Mouse (Mus musculus): Measurements from ENCODE around the gene Ifitm5. TPM values are rescaled to one million over a fixed set of nuclear protein-coding genes. Genes with fewer than 3 reads are reported as not detected.

Gene Ifitm5
- total RNA-seq, 2 experiments from 2014 or later = 0.47 to 0.59 TPM

DNA sequence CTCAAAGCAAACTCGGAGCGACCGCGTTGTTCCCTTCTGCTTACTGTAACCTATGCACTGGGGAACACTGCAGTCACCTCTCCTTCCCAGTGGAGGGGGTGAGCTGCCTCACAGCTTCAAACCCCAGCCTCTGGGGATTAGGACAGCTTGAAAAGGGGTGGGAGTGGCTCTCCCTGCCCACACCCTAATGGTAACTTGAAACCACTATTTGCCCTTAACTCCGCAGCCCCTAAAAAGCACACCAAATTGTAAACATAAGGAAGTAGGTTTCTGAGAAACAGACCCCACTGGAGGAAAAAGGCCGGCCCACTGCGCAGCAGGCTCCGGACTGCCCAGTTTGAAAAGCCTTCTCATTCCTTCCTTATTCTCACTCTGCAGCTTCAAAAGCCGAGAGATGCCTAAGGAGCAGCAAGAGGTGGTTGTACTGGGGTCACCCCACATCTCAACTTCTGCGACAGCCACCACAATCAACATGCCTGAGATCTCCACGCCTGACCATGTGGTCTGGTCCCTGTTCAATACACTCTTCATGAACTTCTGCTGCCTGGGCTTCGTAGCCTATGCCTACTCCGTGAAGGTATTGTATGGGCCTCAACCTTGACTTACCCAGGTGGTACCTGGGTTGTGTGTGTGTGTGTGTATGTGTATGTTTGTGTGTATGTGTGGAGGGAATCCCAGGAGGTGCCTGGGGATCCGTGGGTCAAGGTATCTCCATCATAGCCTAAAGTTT is 17.9 kb upstream of the Ifitm5 start:
- DNase-seq (ENCODE audit: low spot score) = no peak
- intact Hi-C loops (cut with DNase I) = loop anchor here (2.0 kb wide), 1 partner anchor 41 kb away; no protein-coding TSS in a partner anchor

DNA sequence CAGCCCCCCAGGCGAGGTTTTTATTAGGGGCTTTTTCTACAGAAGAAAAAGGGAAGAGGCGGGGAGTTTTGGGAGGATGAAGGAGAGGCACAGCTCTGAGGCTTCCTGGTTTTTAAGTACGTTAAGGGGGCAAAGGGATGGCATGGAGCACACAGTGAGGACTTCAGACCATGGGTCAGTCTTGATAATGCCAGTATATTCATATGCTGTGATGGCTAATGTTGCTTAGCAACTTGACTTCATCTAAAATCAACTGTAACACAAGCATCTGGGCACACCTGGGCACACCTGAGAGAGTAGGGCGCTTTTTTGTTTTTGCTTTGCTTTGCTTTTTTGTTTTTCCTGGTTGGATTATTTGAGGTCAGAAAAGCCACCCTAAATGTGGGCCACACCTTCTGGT is 16.8 kb upstream of the Ifitm5 start, which contains the start of gene Ifitm1:
Ifitm1 (plus strand) TSS at position 301 of the 400 bp plus-strand sequence.
- intact Hi-C loops (cut with DNase I) = loop anchor here (2.0 kb wide), 1 partner anchor 42 kb away; no protein-coding TSS in a partner anchor
- no peak for DNase-seq (ENCODE audit: low spot score)

- intact Hi-C loops (cut with DNase I) = no loop called here
- no peak for DNase-seq (ENCODE audit: low spot score)
Observed at GRCm38 (mm10) chr7:140962733-140963132, 12.6 kb upstream of the Ifitm5 start.

DNA sequence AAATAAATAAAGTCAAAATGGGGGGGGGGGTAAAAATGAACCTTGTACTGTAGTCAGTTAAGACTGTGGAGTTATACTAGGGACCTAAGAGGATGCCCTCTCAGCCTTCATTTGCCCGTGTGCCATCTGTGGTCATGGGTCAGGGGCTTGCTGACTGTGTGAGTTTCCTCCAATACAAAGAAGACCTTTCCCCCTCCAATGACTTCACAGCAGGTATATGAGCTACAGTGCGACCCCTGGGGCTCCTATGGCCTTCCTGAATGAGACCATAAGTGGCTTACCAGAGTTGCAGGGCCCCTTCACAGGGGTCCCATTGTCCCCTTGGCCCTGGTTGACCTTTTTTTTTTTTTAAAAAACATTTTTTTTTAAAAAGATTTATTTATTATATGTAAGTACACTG is 11.3 kb upstream of the Ifitm5 start:
- DNase-seq (ENCODE audit: low spot score) = no peak
- intact Hi-C loops (cut with DNase I) = no loop called here

DNA sequence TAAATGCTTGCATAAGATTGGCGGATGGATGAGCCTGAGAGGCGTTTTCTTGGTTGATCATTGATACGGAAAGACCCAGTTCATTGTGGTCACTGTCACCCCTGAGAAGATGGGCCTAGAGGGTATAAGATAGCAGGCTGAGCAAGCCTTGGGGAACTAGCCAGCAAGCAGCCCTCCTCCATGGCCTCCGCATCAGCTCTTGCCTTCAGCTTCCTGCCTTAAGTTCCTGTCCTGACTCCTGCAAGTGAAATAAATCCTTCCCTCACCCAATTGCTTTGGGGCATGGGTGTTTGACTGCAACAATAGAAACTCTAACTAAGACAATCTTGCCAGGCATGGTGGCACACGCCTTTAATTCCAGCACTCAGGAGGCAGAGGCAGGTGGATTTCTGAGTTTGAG is 9.9 kb upstream of the Ifitm5 start:
- intact Hi-C loops (cut with DNase I) = no loop called here
- no peak for DNase-seq (ENCODE audit: low spot score)

- no peak for DNase-seq (ENCODE audit: low spot score)
Observed at GRCm38 (mm10) chr7:140959181-140959901, 9.2 kb upstream of the Ifitm5 start.

DNA sequence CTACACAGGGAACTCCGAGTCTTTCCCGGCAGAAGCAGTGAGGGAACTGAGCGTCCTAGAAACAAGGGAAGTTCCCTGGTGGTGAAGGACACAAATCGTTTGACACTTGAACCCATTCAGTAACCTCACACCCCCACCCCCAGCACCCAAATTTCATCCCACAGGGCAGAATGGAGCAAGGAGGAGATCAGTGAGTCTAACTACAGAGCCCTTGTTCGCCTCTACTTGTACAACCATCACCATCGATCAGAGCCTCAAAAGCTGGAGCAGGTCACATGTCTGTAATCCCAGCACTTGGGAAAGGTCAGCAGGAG is 6.4 kb upstream of the Ifitm5 start:
- intact Hi-C loops (cut with DNase I) = loop anchor here (5.0 kb wide), 1 partner anchor 216 kb away; the partner anchor contains the start of gene Rnh1
- no peak for DNase-seq (ENCODE audit: low spot score)

More at GRCm38 (mm10) chr7:140959181-140959901, 9.2 kb upstream of the Ifitm5 start:
- intact Hi-C loops (cut with DNase I) = loop anchor here (1.0 to 5.0 kb wide), 3 partner anchors 49 to 213 kb away; partner anchors contain the start of gene Rnh1

DNA sequence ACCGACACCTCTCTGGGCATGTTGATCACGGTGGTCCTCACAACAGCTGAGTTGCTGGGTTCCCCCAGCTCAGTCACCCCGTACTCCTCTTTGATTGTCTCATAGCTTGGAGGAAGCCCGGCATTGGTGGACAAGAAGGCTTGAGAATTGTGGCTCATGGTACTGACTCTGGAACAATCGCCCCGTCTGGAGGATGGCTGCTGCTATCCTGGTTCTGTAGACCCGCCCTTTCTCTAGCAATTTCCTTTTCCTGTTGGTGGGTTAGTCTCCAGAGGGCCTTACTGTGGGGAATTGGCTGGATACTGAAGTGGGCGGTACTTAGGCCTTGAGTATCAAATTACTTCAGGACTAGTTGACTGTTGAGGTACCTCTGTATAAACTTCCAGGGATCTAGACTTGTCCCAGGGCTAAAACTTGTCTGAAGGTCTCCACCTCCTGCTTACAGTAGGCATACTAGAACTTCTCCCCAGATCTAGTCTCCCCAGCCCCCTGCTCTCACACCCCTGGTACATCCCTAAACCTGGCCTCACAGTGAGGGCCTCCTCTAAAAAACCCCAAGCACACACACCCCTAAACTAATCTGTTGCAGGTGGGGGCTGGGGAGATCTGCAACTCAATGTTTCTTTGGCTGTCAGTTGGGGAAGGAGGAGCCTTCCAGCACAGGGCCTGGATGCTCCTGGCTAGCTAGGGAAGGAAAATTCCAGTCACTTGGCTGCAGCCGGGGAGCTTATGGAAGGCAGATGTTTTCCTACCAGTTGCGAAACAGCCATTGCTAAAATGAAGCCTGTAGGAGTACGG is 5.9 kb upstream of the Ifitm5 start, which contains the start of the genes Gm45717 and Ifitm2:
Gm45717 (minus strand) TSS at position 180 of the 798 bp plus-strand sequence.
Ifitm2 (minus strand) TSS at position 230 of the 798 bp plus-strand sequence.
- intact Hi-C loops (cut with DNase I) = loop anchor here (5.0 kb wide), 1 partner anchor 216 kb away; the partner anchor contains the start of gene Rnh1
- DNase-seq (ENCODE audit: low spot score) = peak; percentile 84

DNA sequence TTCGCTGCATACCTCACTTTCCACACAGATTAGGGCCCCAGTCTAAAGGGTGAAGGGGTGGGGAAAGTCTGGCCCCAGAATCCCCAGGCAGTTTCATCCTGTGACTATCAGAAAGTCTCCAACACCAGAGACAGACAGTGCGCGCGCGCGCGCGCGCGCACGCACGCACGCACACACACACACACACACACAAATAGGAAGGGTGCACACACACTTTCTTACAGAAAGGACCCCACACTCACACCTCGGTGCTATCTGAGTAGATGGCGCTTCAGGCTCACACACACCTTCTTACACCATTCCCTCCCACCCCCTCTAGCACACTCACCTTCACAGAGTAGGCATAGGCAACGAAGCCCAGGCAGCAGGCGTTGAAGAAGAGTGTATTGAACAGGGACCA is 5.3 kb upstream of the Ifitm5 start:
- intact Hi-C loops (cut with DNase I) = loop anchor here (5.0 kb wide), 1 partner anchor 217 kb away; the partner anchor contains the start of gene Rnh1
- DNase-seq (ENCODE audit: low spot score) = no peak

DNA sequence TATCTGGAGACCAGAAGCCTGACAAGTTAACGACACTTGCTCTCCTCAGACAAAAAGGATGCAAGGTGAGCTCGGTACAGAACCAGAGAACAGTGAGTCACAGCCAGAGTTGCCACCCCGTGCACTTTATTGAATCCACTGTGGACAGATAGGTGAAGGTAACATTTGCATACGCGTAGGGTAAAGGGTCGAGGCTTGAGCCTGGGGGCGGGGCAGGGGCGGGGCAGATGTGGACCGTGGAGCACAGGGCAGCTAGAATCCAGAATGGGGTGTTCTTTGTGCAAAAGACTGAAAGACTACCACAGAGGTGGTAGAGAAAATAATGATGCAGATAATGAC is 4.6 kb upstream of the Ifitm5 start:
- DNase-seq (ENCODE audit: low spot score) = no peak
- intact Hi-C loops (cut with DNase I) = loop anchor here (5.0 kb wide), 1 partner anchor 218 kb away; the partner anchor contains the start of gene Rnh1

DNA sequence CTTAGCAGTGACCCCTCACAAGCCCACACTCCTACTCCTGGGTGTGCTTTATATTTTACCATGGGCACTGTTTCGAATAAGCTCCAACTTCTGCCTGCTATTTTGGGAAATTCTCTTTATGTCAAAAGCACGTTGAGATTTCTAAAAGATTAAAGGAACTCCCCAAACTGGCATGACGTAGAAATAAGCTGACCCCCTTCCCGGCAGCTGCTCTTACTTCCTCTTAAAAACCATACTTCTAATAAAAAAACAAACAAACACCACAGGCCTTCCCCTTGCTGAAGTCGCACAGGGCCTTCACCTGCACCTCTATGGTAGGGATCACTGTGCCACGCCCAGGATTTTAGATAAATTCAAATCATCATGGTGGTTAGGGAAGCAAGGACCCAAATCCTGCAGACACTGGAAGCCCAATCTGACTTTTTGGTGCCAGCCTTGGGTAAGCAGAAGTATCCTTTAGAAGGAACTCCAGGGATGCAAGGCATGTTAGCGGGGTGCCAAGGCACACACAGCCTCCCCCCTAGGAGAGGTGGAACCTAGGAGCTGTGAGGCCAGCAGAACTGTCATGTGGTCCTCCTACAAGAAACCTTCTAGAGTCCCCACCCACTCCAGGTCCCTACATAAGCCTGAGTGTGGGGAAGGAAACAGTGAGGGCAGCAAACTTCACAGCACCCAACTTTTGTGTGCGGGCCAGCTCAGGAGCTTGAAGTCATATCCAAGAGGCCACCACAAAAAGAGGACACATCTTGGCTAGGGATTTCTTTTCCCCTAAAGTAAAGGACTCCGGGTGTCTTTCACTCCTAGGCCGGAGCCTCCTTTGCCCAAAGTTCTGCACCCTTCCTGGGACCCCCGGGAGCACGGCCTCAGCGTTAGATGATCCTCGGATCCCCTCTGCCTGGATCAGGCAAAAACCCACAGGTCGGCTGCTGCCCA is 4.0 kb upstream of the Ifitm5 start:
- DNase-seq (ENCODE audit: low spot score) = no peak
- intact Hi-C loops (cut with DNase I) = no loop called here

GRCm38 (mm10) chr7:140953133-140953532 is 3.0 kb upstream of the Ifitm5 start:
- intact Hi-C loops (cut with DNase I) = no loop called here
- no peak for DNase-seq (ENCODE audit: low spot score)

DNA sequence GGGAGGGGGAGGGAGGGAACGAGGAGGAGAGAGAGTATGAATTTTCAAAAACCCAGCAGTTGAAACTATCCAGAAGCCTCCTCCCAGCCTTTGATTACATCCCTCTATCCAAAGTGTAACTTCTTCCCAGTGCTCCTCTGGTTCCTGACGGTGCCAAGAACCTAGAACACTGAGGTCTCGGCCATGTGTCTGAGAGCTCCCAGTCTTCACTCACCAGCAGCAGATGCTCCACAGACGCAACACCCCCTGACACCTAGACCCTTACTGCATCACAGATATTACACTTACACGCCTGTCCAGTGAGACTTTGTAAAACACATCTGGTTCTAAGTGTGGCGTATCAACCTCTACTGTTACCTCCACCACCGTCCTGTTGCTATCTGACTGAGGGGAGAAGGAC is 2.4 kb upstream of the Ifitm5 start:
- DNase-seq (ENCODE audit: low spot score) = no peak
- intact Hi-C loops (cut with DNase I) = no loop called here

DNA sequence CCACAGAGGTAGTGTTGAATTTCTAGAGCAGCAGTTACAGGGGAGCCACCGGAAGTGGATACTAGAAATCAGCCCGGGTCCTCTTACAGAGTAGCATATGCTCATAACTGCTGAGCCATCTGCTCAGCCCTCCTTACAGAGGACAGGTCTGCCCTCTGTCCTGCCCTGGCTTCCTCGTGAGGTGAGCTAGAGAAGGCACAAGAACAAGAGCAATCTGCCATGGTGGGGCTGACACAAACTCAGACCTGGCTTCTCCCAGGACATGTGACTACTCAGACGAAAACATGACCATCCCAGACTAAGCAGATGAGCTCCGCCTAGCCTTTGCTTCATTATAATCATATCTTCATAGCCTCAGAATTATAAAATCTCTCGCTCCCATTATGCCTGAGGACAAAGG is 1.7 kb upstream of the Ifitm5 start:
- intact Hi-C loops (cut with DNase I) = no loop called here
- no peak for DNase-seq (ENCODE audit: low spot score)

DNA sequence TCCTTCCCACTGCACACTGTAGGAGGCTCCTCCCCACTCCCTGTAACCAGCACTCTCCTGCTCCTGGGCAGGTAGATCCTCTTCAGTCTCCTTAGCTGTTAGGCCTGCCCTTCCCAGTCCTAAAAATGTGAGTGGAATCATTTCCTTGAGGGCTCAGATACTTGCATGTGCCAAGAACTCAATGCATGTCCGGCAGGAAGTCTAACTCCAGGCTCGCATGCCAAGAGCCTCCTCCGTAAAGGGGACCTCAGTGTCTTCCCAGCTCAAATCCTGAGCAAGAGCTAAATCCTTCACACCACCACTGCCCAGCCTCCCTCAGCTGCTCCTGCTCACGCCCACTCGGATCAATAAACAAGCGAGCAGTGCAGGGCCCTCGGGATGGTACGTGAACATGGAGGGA is 960 bp upstream of the Ifitm5 start:
- no peak for DNase-seq (ENCODE audit: low spot score)
- intact Hi-C loops (cut with DNase I) = no loop called here

DNA sequence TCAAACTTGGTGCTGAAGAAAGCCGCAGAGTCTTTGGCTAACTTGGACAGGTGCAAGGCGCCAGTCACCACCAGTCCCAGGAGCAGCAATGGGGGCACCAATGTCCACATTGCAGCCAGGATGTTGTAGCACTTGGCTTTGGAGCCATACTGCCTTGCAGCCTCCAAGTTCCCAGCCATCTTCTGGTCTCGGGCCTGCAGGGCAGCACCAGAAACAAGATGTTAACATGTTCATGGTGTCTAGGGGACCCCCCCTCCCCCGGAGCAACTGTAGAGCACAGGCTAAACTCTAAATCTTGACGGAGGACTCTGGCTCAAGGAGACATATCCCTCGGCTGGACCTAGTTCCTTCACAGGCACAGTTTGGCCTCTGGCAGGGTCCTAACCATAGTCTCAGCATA is 836 bp downstream of the Ifitm5 start:
- no peak for DNase-seq (ENCODE audit: low spot score)
- intact Hi-C loops (cut with DNase I) = no loop called here

DNA sequence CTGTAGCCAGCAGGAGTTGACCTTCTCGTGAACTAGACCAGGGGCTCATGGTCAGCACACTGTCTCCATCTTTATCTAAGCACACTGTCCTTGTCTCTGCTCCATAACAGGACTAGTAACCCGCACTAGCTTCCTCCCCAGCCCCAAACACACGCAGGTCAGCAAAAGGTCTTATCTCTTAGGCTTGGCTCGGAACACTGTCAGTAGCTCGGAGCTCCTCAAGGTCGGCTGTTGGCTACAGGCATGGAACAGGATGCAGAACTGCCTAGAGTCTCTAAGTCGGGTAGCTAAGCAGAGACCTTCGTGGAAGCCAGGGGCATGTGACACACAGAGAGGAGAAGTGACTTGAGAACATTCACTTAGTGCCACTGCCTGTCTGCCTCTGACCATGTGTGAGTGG is 1.9 kb downstream of the Ifitm5 start:
- intact Hi-C loops (cut with DNase I) = no loop called here
- no peak for DNase-seq (ENCODE audit: low spot score)

GRCm38 (mm10) chr7:140946980-140947379 is 3.1 kb downstream of the Ifitm5 start:
- DNase-seq (ENCODE audit: low spot score) = no peak
- intact Hi-C loops (cut with DNase I) = no loop called here

- intact Hi-C loops (cut with DNase I) = no loop called here
- DNase-seq (ENCODE audit: low spot score) = no peak
Observed at GRCm38 (mm10) chr7:140946311-140946710, 3.8 kb downstream of the Ifitm5 start.

Measured in heart, postnatal 25 days (tissue).